Mouse (Mus musculus) E14TG2a.4 (cell line): ENCODE results near the gene Mctp2.

Source experiments
- CTCF ChIP-seq: conservative IDR thresholded peaks from 2 replicates; pipeline ENCODE4 v1.5.1; 2014; ENCODE audit warnings: low read length
- NANOG ChIP-seq: IDR thresholded peaks from 2 replicates; pipeline ENCODE4 v1.6.1; 2014; ENCODE audit warnings: borderline replicate concordance, low read length, mixed read lengths
- POU5F1 ChIP-seq: IDR thresholded peaks from 2 replicates; pipeline ENCODE4 v1.6.1; 2014; ENCODE audit warnings: low read length, borderline replicate concordance

- no peak for TF ChIP-seq CTCF
- no peak for TF ChIP-seq POU5F1
- no peak for TF ChIP-seq NANOG
These were observed 9.4 kb downstream of the Mctp2 start for GRCm38 (mm10) chr7:72297013-72297412.
